Mouse (Mus musculus) R1 (cell line): ENCODE data around the gene Olfr713.

Source experiments
- DNase-seq: peaks from one replicate; pipeline ENCODE4 v3.0.0-alpha.2; 2018; ENCODE audit warnings: low read depth, low spot score

The Olfr713 gene

GRCm38 (mm10) chr7:107030874-107031273, at the start of gene Olfr713:
Gene Olfr713 (plus strand): TSS chr7:107031174.
- no peak for DNase-seq

DNA sequence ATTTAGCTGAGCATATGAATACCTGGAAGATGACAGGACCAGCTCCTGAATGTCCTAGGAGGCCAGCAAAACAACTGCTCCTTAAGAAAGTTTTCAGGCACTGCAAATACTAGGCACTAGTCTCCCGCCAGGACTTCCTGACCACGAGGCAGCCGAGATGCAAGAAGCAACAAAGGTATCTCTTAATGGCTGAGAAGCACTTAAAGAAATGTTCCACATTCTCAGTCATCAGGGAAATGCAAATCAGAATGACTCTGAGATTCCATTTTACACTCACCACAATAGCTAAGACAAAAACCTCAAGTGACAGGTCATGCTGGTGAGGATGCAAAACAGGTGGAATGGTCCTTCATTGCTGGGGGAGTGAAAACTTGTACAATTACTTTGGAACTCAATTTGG, 45.7 kb upstream of the Olfr713 start:
- peak; percentile 54 for DNase-seq

DNA sequence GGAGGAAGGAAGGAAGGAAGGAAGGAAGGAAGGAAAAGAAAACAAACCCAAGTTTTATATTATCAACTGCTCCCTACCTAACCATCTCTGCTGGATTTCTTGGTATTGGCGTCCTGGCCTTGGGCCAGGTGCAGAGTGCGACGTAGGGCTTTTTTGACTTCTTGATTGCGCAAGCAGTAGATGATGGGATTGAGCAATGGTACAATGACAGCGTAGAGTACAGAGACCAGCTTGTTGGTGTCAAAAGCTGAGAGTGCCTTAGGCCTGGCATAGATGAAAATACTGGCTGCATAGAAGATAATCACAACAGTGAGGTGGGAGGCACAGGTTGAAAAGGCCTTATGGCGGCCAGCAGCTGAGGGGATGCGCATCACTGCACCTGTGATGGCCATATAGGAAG, 30.2 kb upstream of the Olfr713 start:
- DNase-seq, result no peak

DNA sequence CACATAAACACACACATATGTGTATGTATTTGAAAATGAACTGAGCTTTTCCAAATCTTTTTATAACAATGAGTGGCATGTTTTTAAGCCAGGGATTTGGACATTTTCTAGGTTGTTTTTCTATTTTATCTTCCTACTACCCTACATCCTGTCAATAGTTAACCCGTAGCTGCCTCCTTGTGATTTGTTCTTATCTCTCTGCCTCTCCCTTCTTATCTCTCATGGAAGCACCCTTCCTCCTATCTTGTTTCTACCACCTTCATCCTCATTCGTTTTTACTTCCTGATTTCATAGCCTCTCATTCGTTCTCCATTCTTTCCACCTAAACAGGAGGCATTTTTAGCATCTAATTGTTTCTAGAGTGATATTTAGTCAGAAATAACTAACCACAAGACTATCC, 26.8 kb upstream of the Olfr713 start:
- no peak for DNase-seq

- DNase-seq, result no peak
Observed at GRCm38 (mm10) chr7:107005972-107006371, 25.0 kb upstream of the Olfr713 start, which contains the start of gene Olfr2. Gene Olfr2 (minus strand): TSS chr7:107006072.

GRCm38 (mm10) chr7:107039934-107040563, 9.1 kb downstream of the Olfr713 start:
- DNase-seq, result no peak

GRCm38 (mm10) chr7:107043136-107043535, 12.2 kb downstream of the Olfr713 start:
- no peak for DNase-seq

GRCm38 (mm10) chr7:107044407-107044806, 13.4 kb downstream of the Olfr713 start:
- DNase-seq, result no peak

DNA sequence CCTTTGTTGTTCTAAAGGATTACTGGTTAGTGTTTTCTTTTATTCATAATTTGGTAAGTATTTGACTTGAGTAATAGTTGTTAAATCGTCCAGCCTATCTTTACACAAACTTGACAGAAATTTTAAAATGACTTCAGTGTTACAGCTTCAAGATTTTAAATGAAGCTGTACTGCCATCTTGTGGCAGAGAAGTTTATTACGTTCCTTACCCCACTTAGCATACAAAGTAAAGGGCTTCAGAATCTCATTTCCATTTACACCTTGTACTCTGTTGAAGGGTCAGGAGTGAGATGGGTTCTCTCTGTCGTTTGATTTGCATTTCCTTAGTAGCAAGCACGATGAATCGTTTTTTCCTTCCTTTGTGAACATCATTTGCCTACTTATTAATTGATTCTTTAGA, 14.9 kb downstream of the Olfr713 start:
- peak; percentile 62 for DNase-seq

DNA sequence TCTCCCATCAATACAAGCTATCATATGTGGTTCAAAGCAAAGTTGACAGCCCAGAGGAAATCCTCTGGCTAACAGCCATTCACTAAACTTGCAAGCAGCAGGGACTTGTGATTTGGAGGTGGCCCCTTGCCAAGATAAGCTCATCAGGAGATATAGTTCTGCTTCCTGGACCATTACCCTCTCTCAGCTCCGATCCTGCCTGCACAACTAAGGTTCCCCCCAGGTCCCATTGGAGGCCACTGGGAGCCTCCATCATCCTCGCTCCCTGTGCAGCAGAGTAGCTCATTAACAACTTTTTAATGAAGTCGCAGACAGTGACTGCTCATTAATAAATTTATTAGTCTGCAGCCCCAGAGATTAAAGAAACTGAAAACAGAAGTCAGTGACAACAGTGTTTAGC, 16.6 kb downstream of the Olfr713 start:
- DNase-seq, result no peak

GRCm38 (mm10) chr7:107070681-107071080, 39.7 kb downstream of the Olfr713 start, which contains the start of gene Olfr714:
Gene Olfr714 (plus strand): TSS chr7:107070981.
- no peak for DNase-seq
